Mouse (Mus musculus) neural tube, embryonic 14.5 days (tissue): ENCODE data around the gene Fyn. TPM values are rescaled to one million over a fixed set of nuclear protein-coding genes. Genes with fewer than 3 reads are reported as not detected.
A peak's percentile ranks its signal among the peaks of the same experiment; 100 is the strongest.

ENCODE experiments used
- ATAC-seq: fragments of 200-750 bp; cut with Nextera tagmentation; 2 replicates; pipeline ENCODE4 v1.8.0; 2017; ENCODE audit warnings: low read depth, mild to moderate bottlenecking, moderate TSS enrichment, moderate library complexity
- H3K27ac ChIP-seq: fragments of 300-500 bp; sonication (generic); 2 replicates; pipeline ENCODE4 v1.5.1; 2014; ENCODE audit warnings: low read depth, mild to moderate bottlenecking, control low read depth, low read length, moderate library complexity, mixed read lengths
- H3K27me3 ChIP-seq: fragments of 300-500 bp; sonication (generic); 2 replicates; pipeline ENCODE4 v1.6.1; 2014; ENCODE audit warnings: low read length; ENCODE audit not compliant: control insufficient read depth, insufficient read depth
- H3K36me3 ChIP-seq: fragments of 300-500 bp; sonication (generic); 2 replicates; pipeline ENCODE4 v1.6.1; 2014; ENCODE audit warnings: low read length, mixed read lengths; ENCODE audit not compliant: control insufficient read depth, insufficient read depth
- H3K4me1 ChIP-seq: fragments of 300-500 bp; sonication (generic); 2 replicates; pipeline ENCODE4 v1.6.1; 2014; ENCODE audit warnings: low read length; ENCODE audit not compliant: control insufficient read depth, insufficient read depth
- H3K4me2 ChIP-seq: fragments of 300-500 bp; sonication (generic); 2 replicates; pipeline ENCODE4 v1.6.1; 2014; ENCODE audit warnings: mild to moderate bottlenecking, low read depth, low read length, control low read depth
- H3K4me3 ChIP-seq: fragments of 300-500 bp; sonication (generic); 2 replicates; pipeline ENCODE4 v1.5.1; 2014; ENCODE audit warnings: low read depth, low read length, control low read depth, mixed read lengths
- H3K9ac ChIP-seq: fragments of 300-500 bp; sonication (generic); replicated peaks from 2 replicates; pipeline ENCODE4 v1.6.1; 2014; ENCODE audit warnings: low read depth, mild to moderate bottlenecking, control low read depth, low read length, mixed read lengths
- H3K9me3 ChIP-seq: fragments of 300-500 bp; sonication (generic); 2 replicates; pipeline ENCODE4 v1.6.1; 2016; ENCODE audit warnings: low read length; ENCODE audit not compliant: control insufficient read depth
- WGBS: fragments of 180-500 bp; shearing (Covaris S2); extraction: QIAGEN DNeasy Blood & Tissue Kit; methylation state at CpG from one replicate; pipeline ENCODE4 v1.1.7; 2014; 5-methylcytosine and 5-hydroxymethylcytosine counted together
- polyA plus RNA-seq: library from polyadenylated mRNA; unstranded; fragments of >200 nt; fragmentation: Nextera tagmentation; extraction: Ambion mirVana; gene quantifications from 2 replicates; pipeline ENCODE4 v1.2.1, GENCODE M21; 2014

The Fyn gene
- polyA plus RNA-seq, 1 experiment from 2014 or later, result 113 TPM

DNA sequence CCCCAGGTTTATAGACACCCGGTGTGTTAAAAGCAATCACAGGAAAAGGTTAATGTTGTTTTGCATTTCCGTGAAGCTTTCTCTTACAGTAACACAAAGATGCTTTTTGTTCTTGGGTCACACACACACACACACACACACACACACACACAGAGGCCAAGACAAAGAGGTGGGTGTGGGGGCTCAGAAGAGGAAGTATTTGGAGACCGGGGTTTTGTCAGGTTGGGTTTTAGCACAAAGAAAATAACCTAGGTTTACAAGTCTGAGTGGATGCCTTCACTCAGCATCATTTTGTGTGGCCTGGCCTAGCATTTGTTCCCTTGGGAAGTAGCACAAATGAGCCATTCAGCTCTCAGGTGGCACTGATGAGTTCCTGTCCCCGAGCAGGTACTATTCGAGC lies 184.2 kb downstream of the Fyn start:
- Histone ChIP-seq H3K4me1 (peaks cover 69% of the 10 kb centered on the region), H3K27me3 (no peaks in the 10 kb centered on the region), H3K27ac (peak overlapping the region; percentile 95), H3K36me3 (peaks cover 11% of the 10 kb centered on the region), H3K9me3 (no peaks in the 10 kb centered on the region), H3K4me2 (no peak overlapping the region), H3K4me3 (no peak overlapping the region), H3K9ac (peak overlapping the region; percentile 22; the same call in 1 of the 2 replicates)
- 22% methylated on average over 5 of the region's 5 CpGs for WGBS
- ATAC-seq, result no peak

DNA sequence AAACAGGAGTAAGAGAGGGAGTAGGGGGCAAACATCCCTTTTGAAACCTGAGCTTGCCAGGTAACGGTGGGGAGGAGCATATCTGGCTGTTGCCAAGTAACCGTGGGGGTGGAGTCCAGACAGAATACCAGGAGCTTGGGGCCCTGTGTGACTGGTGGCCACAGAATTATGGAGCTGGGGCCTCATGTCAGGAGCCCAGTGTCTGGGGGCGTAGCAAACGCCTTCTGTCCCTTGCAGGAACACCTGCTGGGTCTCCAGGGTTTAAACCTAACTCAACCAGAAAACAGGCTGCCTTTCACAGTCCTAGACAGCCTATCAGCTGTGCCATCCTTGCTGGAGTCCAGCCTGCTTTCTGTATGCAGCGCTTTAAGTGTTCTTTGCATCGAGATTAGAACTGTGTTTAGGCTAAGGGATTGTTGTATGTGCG lies 186.6 kb downstream of the Fyn start:
- 32% methylated on average over 7 of the region's 7 CpGs for WGBS
- H3K36me3 ChIP-seq, result peaks cover 11% of the 10 kb centered on the region
- H3K9ac ChIP-seq, result 0 out of 2 replicates have a peak overlapping the region, but pooled peaks have one; percentile 7
- no peak for ATAC-seq
- peak overlapping the region; percentile 73 for H3K27ac ChIP-seq
- H3K9me3 ChIP-seq, result no peaks in the 10 kb centered on the region
- no peak overlapping the region for H3K4me3 ChIP-seq
- no peak overlapping the region for H3K4me2 ChIP-seq
- H3K27me3 ChIP-seq, result no peaks in the 10 kb centered on the region
- peaks cover 69% of the 10 kb centered on the region for H3K4me1 ChIP-seq

DNA sequence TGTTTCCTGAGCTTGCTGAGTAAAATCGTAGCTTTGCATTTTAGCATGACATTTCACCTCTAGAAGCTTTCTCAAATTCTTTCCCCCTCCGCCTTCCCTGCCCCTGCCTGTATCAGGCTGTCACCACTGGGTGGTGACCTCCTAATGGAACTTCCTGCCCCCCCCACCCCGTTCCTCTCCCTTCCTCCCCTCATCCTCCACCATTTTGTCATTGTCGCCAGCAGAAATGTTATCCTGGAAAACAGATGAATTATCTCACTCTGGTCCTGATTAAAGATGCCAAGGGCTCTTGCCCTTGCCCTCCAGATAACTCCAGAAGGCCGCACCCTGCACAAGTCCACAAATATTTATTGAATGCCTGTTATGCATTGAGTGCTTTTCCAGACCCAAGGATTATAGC lies 187.1 kb downstream of the Fyn start:
- H3K9ac ChIP-seq, result no peak overlapping the region
- no peaks in the 10 kb centered on the region for H3K27me3 ChIP-seq
- H3K4me1 ChIP-seq, result peaks cover 65% of the 10 kb centered on the region
- peak overlapping the region; percentile 73 for H3K27ac ChIP-seq
- no peak for ATAC-seq
- H3K9me3 ChIP-seq, result no peaks in the 10 kb centered on the region
- no peak overlapping the region for H3K4me2 ChIP-seq
- 49% methylated on average over 5 of the region's 5 CpGs for WGBS
- no peak overlapping the region for H3K4me3 ChIP-seq
- H3K36me3 ChIP-seq, result peaks cover 11% of the 10 kb centered on the region

DNA sequence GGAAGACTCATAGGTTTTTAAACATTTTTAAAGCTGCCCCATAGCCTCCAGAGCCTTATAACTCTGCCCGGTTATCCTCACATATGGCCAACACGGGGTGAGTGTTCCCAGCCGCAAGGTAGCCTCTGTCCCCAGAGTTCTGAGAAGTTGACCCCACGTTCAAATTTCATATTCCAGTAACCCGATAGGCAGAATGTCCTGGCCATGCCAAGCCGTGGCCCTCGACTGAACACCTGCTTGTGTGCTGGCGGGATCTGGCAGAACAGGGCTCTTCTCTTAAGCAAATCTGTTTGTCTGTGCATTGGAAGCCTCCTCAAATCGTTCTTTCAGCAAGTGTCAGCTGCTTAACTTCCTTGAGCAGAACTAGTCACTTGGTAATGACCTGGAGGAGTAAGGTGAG lies 188.7 kb downstream of the Fyn start:
- no peak overlapping the region for H3K4me3 ChIP-seq
- no peak overlapping the region for H3K9ac ChIP-seq
- peaks cover 48% of the 10 kb centered on the region for H3K4me1 ChIP-seq
- no peaks in the 10 kb centered on the region for H3K27me3 ChIP-seq
- no peaks in the 10 kb centered on the region for H3K9me3 ChIP-seq
- no peak for ATAC-seq
- H3K4me2 ChIP-seq, result no peak overlapping the region
- WGBS, result 85% methylated on average over 9 of the region's 9 CpGs
- peaks cover 3% of the 10 kb centered on the region; the same call in 1 of the 2 replicates for H3K36me3 ChIP-seq
- H3K27ac ChIP-seq, result peak overlapping the region; percentile 28; the same call in 1 of the 2 replicates

DNA sequence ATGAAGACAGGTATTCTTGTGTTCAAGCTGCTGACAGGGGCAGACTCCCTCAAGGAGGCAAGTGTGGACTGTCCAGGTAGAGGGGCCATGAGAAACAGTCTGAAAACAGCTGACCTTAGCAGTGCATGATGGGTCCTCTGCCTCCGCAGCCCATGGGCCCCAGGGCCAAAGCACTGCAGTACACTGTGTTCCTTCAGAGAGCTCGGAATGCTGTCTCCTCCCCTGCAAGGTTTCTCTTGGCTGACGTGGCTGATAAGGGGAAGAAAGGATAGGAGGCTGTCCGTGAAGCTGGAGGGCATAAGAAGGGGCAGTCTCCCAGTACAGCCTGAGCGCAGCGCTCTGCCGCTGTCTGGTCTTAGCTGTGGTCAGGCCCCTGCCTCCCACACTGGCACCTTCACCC lies 189.2 kb downstream of the Fyn start:
- peaks cover 3% of the 10 kb centered on the region; the same call in 1 of the 2 replicates for H3K36me3 ChIP-seq
- peaks cover 44% of the 10 kb centered on the region for H3K4me1 ChIP-seq
- no peak overlapping the region for H3K4me2 ChIP-seq
- no peak overlapping the region for H3K9ac ChIP-seq
- WGBS, result 61% methylated on average over 7 of the region's 7 CpGs
- H3K4me3 ChIP-seq, result no peak overlapping the region
- no peaks in the 10 kb centered on the region for H3K9me3 ChIP-seq
- peak; percentile 7; the same call in 1 of the 2 replicates for ATAC-seq
- H3K27ac ChIP-seq, result peak overlapping the region; percentile 78
- no peaks in the 10 kb centered on the region for H3K27me3 ChIP-seq

DNA sequence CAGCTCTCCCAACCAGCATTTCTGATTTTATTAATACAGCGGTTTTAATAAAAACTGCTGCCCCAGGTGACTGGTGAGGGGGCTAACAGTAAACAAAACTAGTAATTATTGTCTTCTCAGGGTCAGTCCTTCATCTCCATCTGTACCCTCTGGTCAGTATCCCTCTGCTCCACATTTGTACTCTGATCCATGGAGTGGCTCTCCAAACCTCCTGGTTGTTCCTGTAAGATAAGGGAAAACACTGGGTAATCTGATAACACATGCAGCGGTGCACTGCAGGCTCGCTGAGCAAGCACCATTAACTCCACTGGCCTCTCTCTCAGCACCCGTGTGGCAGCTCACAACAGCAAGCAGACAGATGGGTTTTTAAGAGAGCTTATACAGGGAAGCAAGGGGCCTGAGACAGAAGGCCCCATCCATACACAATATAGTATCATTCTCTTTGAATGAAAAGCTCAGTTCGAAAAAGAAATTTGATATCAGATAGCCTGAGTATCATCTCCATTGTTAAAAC lies 189.9 kb downstream of the Fyn start:
- peaks cover 37% of the 10 kb centered on the region for H3K4me1 ChIP-seq
- no peak overlapping the region for H3K4me3 ChIP-seq
- ATAC-seq, result no peak
- H3K9me3 ChIP-seq, result no peaks in the 10 kb centered on the region
- no peak overlapping the region for H3K4me2 ChIP-seq
- 36% methylated on average over 5 of the region's 5 CpGs for WGBS
- H3K27me3 ChIP-seq, result no peaks in the 10 kb centered on the region
- H3K36me3 ChIP-seq, result peaks cover 3% of the 10 kb centered on the region; the same call in 1 of the 2 replicates
- peak overlapping the region; percentile 78 for H3K27ac ChIP-seq
- H3K9ac ChIP-seq, result 0 out of 2 replicates have a peak overlapping the region, but pooled peaks have one; percentile 4

DNA sequence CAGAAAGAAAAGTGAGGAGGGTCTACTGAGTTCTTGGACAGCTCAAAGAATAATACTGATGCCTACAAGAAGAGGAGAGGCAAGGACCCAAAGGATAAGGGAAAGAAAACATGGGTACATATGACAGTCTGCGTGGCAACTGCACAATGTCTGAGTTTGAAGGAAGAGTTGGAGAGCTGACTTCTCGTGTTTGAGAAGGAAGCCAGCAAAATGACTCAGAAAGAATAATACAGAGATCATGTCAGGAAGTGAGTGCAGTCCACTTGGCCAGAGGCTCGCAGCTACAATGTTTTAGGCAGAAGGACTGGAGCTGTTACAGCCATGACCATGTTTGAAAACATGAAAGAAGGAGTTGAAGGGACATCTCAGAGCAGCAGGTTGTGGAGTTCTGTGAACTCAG lies 190.7 kb downstream of the Fyn start:
- Histone ChIP-seq H3K4me1 (peaks cover 29% of the 10 kb centered on the region), H3K9me3 (no peaks in the 10 kb centered on the region), H3K27me3 (no peaks in the 10 kb centered on the region), H3K27ac (peak overlapping the region; percentile 78; the same call in 1 of the 2 replicates), H3K9ac (no peak overlapping the region), H3K36me3 (peaks cover 3% of the 10 kb centered on the region; the same call in 1 of the 2 replicates), H3K4me2 (no peak overlapping the region), H3K4me3 (no peak overlapping the region)
- WGBS, result 83% methylated on average over 3 of the region's 3 CpGs
- ATAC-seq, result no peak

DNA sequence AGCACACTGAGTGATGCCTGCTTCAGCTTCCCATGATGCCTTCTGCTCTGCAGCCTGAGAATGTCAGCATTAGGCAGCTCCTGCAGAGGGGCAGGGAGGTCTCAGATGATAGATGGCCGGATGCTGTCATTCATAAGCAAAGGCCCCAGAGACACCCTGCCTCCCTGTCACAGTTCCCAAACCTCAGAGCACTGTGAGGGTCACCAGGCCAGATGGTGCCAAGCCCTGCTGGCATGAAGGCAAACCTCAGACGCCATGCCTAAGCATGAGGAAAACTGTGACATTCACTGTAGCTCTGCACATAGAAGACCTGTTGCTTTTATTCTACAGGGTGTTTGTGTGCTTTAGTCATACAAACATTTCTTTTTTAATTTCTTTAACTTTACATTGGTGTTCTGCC lies 193.7 kb downstream of the Fyn start:
- Histone ChIP-seq H3K4me1 (peaks cover 14% of the 10 kb centered on the region), H3K9ac (no peak overlapping the region), H3K27ac (no peak overlapping the region), H3K36me3 (0 out of 2 replicates have a peak, but pooled peaks cover 8% of the 10 kb centered on the region), H3K9me3 (no peaks in the 10 kb centered on the region), H3K27me3 (no peaks in the 10 kb centered on the region), H3K4me3 (no peak overlapping the region), H3K4me2 (no peak overlapping the region)
- 76% methylated on average over 2 of the region's 2 CpGs for WGBS
- ATAC-seq, result no peak

DNA sequence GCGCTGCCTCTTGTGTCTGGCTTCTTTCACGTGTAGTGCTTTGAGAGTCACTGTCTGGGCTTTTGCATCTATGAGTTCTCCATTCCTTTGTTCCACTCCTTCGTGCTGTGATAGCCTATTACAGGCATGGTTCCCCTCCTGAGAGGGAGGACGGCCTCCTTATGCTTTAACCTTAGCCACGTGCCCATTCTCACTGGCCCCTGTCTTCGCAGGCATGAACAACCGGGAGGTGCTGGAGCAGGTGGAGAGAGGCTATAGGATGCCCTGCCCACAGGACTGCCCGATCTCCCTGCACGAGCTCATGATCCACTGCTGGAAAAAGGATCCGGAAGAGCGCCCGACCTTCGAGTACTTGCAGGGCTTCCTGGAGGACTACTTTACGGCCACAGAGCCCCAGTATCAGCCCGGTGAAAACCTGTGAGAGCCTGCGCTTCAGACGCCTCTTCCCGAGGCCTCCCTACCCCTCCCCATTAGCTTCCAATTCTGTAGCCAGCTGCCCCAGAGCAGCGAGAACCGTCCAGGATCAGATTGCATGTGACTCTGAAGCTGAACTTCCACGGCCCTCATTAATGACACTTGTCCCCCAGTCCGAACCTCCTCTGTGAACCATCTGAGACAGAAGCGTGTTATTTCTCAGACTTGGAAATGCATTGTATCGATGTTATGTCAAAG lies 195.0 kb downstream of the Fyn start:
- no peak for ATAC-seq
- WGBS, result 44% methylated on average over 24 of the region's 24 CpGs
- H3K27me3 ChIP-seq, result no peaks in the 10 kb centered on the region
- no peak overlapping the region for H3K4me3 ChIP-seq
- no peak overlapping the region for H3K9ac ChIP-seq
- no peak overlapping the region for H3K4me2 ChIP-seq
- 0 out of 2 replicates have a peak, but pooled peaks cover 8% of the 10 kb centered on the region for H3K36me3 ChIP-seq
- 0 out of 2 replicates have a peak overlapping the region, but pooled peaks have one; percentile 16 for H3K27ac ChIP-seq
- no peaks in the 10 kb centered on the region for H3K9me3 ChIP-seq
- H3K4me1 ChIP-seq, result peaks cover 5% of the 10 kb centered on the region; the same call in 1 of the 2 replicates
